Mouse (Mus musculus) G1E (cell line): ENCODE measurements around the gene Ntrk3. TPM values are rescaled to one million over a fixed set of nuclear protein-coding genes. Genes with fewer than 3 reads are reported as not detected.

Experiments used
- ATAC-seq: 2 replicates; pipeline ENCODE4 v1.8.0; 2016; ENCODE audit warnings: mild to moderate bottlenecking; ENCODE audit not compliant: insufficient number of reproducible peaks, poor library complexity, low FRiP score, severe bottlenecking; ENCODE audit errors: extremely low read depth
- DNase-seq: peaks from one replicate; pipeline ENCODE4 v3.0.0; 2012; ENCODE audit warnings: low spot score
- H3K27me3 ChIP-seq: 2 replicates; pipeline ENCODE4 v1.6.1; 2012; ENCODE audit warnings: mild to moderate bottlenecking, low read length, inconsistent platforms; ENCODE audit not compliant: insufficient read depth
- H3K36me3 ChIP-seq: replicated peaks from 2 replicates; pipeline ENCODE3; 2012; ENCODE audit warnings: mild to moderate bottlenecking, inconsistent platforms
- H3K4me1 ChIP-seq: 2 replicates; pipeline ENCODE4 v1.6.1; 2012; ENCODE audit warnings: low read depth, low read length, inconsistent platforms, mixed read lengths; ENCODE audit not compliant: insufficient read depth
- H3K4me3 ChIP-seq: 2 replicates; pipeline ENCODE4 v1.5.1; 2012; ENCODE audit warnings: low read depth, mild to moderate bottlenecking, inconsistent platforms, low read length, moderate library complexity, mixed read lengths
- H3K9me3 ChIP-seq: replicated peaks from 2 replicates; pipeline ENCODE4 v1.6.1; 2012; ENCODE audit warnings: inconsistent platforms
- CTCF ChIP-seq: IDR thresholded peaks from 2 replicates; pipeline ENCODE4 v1.5.1; 2012; ENCODE audit warnings: low read depth, low read length, inconsistent platforms, mixed read lengths
- GATA1 ChIP-seq: IDR thresholded peaks from 2 replicates; pipeline ENCODE4 v1.6.1; 2012; ENCODE audit warnings: borderline replicate concordance, low read length, inconsistent platforms, mixed read lengths
- GATA2 ChIP-seq: IDR thresholded peaks from 2 replicates; pipeline ENCODE4 v1.6.1; 2012; ENCODE audit warnings: low read depth, low read length, inconsistent platforms, borderline replicate concordance
- POLR2AphosphoS5 ChIP-seq: IDR thresholded peaks from 2 replicates; pipeline ENCODE4 v1.6.1; 2012; ENCODE audit warnings: low read depth, low read length, inconsistent platforms; ENCODE audit not compliant: insufficient replicate concordance
- TAL1 ChIP-seq: conservative IDR thresholded peaks from 2 replicates; pipeline ENCODE4 v1.6.1; 2012; ENCODE audit warnings: low read depth, low read length, inconsistent platforms, mixed read lengths
- polyA plus RNA-seq: library from polyadenylated mRNA; stranded (reverse); fragments of >175 nt; gene quantifications from 2 replicates; pipeline ENCODE4 v1.2.3, GENCODE M21; 2012
- total RNA-seq, 2 experiments: library from RNA; stranded (forward) in 1 of 2; stranded (reverse) in 1 of 2; fragments of 200-1000 nt in 1 of 2; fragments of >200 nt in 1 of 2; fragmentation: Nextera tagmentation in 1 of 2; gene quantifications; 2 replicates each; pipeline ENCODE4 v1.2.3; 2014 to 2017

Gene Ntrk3
- total and polyA plus RNA-seq, 3 experiments, result 0.27 TPM; not detected in 2

GRCm38 (mm10) chr7:78530286-78530685 is 207.5 kb downstream of the Ntrk3 start:
- no peak for ATAC-seq
- no peaks in the 10 kb centered on the region for H3K36me3 ChIP-seq
- TF ChIP-seq POLR2AphosphoS5 (no peak), TAL1 (no peak), CTCF (no peak), GATA1 (no peak), GATA2 (no peak)
- no peaks in the 10 kb centered on the region for H3K4me1 ChIP-seq
- H3K4me3 ChIP-seq, result no peak overlapping the region
- H3K27me3 ChIP-seq, result no peaks in the 10 kb centered on the region
- peaks cover 4% of the 10 kb centered on the region; the same call in 1 of the 2 replicates for H3K9me3 ChIP-seq
- DNase-seq, result no peak

GRCm38 (mm10) chr7:78528008-78528407 is 209.8 kb downstream of the Ntrk3 start:
- Histone ChIP-seq H3K4me3 (no peak overlapping the region), H3K4me1 (no peaks in the 10 kb centered on the region), H3K27me3 (no peaks in the 10 kb centered on the region), H3K36me3 (no peaks in the 10 kb centered on the region), H3K9me3 (peaks cover 7% of the 10 kb centered on the region)
- TF ChIP-seq GATA1, result no peak
- no peak for TF ChIP-seq TAL1
- TF ChIP-seq GATA2, result no peak
- TF ChIP-seq CTCF, result no peak
- no peak for TF ChIP-seq POLR2AphosphoS5
- no peak for ATAC-seq
- DNase-seq, result no peak

- peaks cover 7% of the 10 kb centered on the region for H3K9me3 ChIP-seq
- no peaks in the 10 kb centered on the region for H3K27me3 ChIP-seq
- H3K36me3 ChIP-seq, result no peaks in the 10 kb centered on the region
- no peak overlapping the region for H3K4me3 ChIP-seq
- no peaks in the 10 kb centered on the region for H3K4me1 ChIP-seq
- no peak for DNase-seq
- TF ChIP-seq GATA2 (no peak), TAL1 (no peak), CTCF (no peak), POLR2AphosphoS5 (no peak), GATA1 (no peak)
- ATAC-seq, result no peak
Observed at GRCm38 (mm10) chr7:78527564-78527963, 210.2 kb downstream of the Ntrk3 start.

GRCm38 (mm10) chr7:78520243-78520927 is 217.4 kb downstream of the Ntrk3 start:
- H3K27me3 ChIP-seq, result no peaks in the 10 kb centered on the region
- no peaks in the 10 kb centered on the region for H3K36me3 ChIP-seq
- ATAC-seq (no peak), DNase-seq (no peak)
- peaks cover 23% of the 10 kb centered on the region for H3K9me3 ChIP-seq
- no peaks in the 10 kb centered on the region for H3K4me1 ChIP-seq
- no peak overlapping the region for H3K4me3 ChIP-seq
- TF ChIP-seq TAL1, result no peak
- no peak for TF ChIP-seq GATA1

GRCm38 (mm10) chr7:78519689-78520088 is 218.1 kb downstream of the Ntrk3 start:
- ATAC-seq, result no peak
- no peak for TF ChIP-seq GATA1
- no peak for TF ChIP-seq TAL1
- TF ChIP-seq POLR2AphosphoS5, result no peak
- no peak for TF ChIP-seq CTCF
- no peak for TF ChIP-seq GATA2
- DNase-seq, result no peak
- Histone ChIP-seq H3K36me3 (no peaks in the 10 kb centered on the region), H3K4me3 (no peak overlapping the region), H3K27me3 (no peaks in the 10 kb centered on the region), H3K9me3 (peaks cover 24% of the 10 kb centered on the region), H3K4me1 (no peaks in the 10 kb centered on the region)

GRCm38 (mm10) chr7:78518760-78519363 is 218.9 kb downstream of the Ntrk3 start:
- H3K4me3 ChIP-seq, result no peak overlapping the region
- H3K9me3 ChIP-seq, result peaks cover 23% of the 10 kb centered on the region
- TF ChIP-seq CTCF, result no peak
- no peak for TF ChIP-seq GATA2
- TF ChIP-seq GATA1, result no peak
- no peak for TF ChIP-seq TAL1
- no peak for TF ChIP-seq POLR2AphosphoS5
- H3K36me3 ChIP-seq, result no peaks in the 10 kb centered on the region
- H3K27me3 ChIP-seq, result no peaks in the 10 kb centered on the region
- ATAC-seq (no peak), DNase-seq (no peak)
- H3K4me1 ChIP-seq, result no peaks in the 10 kb centered on the region
